Mouse (Mus musculus): ENCODE measurements around the gene Olfr1240.

Gene Olfr1240

GRCm38 (mm10) chr2:89442900-89443299 is at the start of gene Olfr1240:
Gene Olfr1240, minus strand, starts transcription at chr2:89443000.
- in situ Hi-C loops (cut with MboI; ENCODE audit: unreplicated experiment in 2 of 2): no loop called here

GRCm38 (mm10) chr2:89487026-89487425 is 44.2 kb upstream of the Olfr1240 start, which contains the start of gene Olfr1241:
Gene Olfr1241, minus strand, starts transcription at chr2:89487126.
- in situ Hi-C loops (cut with MboI; ENCODE audit: unreplicated experiment in 2 of 2): no loop called here

GRCm38 (mm10) chr2:89420307-89420706 is 22.5 kb downstream of the Olfr1240 start, which contains the start of gene Olfr1239:
Gene Olfr1239, minus strand, starts transcription at chr2:89420407.
- in situ Hi-C loops (cut with MboI; ENCODE audit: unreplicated experiment in 2 of 2): no loop called here

GRCm38 (mm10) chr2:89414557-89414956 is 28.2 kb downstream of the Olfr1240 start:
- in situ Hi-C loops (cut with MboI; ENCODE audit: unreplicated experiment in 2 of 2): no loop called here

GRCm38 (mm10) chr2:89409576-89409975 is 33.2 kb downstream of the Olfr1240 start, which contains the start of gene Olfr1238:
Gene Olfr1238, minus strand, starts transcription at chr2:89409676.
- in situ Hi-C loops (cut with MboI; ENCODE audit: unreplicated experiment in 2 of 2): no loop called here

- in situ Hi-C loops (cut with MboI; ENCODE audit: unreplicated experiment in 2 of 2): no loop called here
These were observed 41.9 kb downstream of the Olfr1240 start for GRCm38 (mm10) chr2:89400882-89401281.
